Mouse (Mus musculus) R1 (cell line): ENCODE results near the gene Jund.

Source experiments
- DNase-seq: peaks from one replicate; pipeline ENCODE4 v3.0.0-alpha.2; 2018; ENCODE audit warnings: low read depth, low spot score

Gene Jund

DNA sequence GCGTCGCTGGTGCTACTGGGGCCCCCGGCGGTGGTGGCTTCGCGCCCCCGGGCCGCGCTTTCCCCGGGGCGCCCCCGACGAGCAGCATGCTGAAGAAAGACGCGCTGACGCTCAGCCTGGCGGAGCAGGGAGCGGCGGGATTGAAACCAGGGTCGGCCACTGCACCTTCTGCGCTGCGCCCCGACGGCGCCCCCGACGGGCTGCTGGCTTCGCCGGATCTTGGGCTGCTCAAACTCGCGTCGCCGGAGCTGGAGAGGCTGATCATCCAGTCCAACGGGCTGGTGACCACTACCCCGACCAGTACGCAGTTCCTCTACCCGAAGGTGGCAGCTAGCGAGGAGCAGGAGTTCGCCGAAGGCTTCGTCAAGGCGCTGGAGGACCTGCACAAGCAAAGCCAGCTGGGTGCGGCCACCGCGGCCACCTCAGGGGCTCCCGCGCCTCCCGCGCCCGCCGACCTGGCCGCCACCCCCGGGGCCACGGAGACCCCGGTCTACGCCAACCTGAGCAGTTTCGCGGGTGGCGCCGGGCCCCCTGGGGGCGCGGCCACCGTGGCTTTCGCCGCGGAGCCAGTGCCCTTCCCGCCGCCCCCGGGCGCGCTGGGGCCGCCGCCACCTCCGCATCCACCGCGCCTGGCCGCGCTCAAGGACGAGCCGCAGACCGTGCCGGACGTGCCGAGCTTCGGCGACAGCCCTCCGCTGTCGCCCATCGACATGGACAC, 526 bp downstream of the Jund start:
- DNase-seq = peak; percentile 52

GRCm38 (mm10) chr8:70699834-70700554, 1.2 kb downstream of the Jund start:
- peak; percentile 71 for DNase-seq

GRCm38 (mm10) chr8:70700555-70700922, 1.8 kb downstream of the Jund start:
- DNase-seq = peak; percentile 91

GRCm38 (mm10) chr8:70701048-70701981, 2.6 kb downstream of the Jund start:
- DNase-seq = no peak

DNA sequence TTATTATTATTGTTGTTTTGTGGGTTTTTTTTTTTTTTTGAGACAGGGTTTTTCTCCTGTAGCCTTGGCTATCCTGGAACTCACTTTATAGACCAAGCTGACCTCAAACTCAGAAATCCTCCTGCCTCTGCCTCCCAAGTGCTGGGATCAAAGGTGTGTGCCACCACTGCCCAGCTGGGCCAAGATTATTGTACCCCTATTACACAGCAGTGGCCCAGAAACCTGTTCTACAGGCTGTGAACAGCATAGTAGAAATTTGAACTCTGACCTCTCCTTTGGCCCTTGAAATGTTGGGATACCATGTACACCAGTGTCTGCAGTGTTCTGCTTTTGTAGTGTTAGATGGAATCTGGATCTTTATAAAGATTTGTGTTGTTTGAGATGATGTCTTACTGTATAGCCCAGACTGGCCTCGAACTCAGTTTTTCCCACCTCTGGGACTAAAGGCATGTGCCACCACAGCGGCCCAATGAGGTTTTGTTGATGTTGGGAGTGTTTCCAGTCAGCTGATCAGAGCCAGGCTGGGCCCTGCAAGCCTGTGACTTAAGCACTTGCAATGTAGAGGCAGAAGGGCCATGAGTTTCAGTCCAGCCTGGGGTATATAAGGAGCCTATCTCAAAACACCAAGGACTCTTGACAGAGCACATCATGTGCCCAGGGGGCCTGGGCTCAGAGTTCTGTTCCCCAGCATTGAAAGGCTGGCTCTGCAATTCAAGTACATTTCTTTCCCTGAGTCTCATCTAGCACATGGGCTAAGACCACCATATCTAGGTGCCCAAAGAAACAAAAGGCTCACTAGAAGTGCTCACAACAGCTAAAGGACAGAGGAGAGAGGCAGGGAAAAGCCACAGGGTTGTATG, 3.5 kb downstream of the Jund start:
- DNase-seq = no peak

- no peak for DNase-seq
Observed at GRCm38 (mm10) chr8:70702842-70703182, 4.1 kb downstream of the Jund start.

DNA sequence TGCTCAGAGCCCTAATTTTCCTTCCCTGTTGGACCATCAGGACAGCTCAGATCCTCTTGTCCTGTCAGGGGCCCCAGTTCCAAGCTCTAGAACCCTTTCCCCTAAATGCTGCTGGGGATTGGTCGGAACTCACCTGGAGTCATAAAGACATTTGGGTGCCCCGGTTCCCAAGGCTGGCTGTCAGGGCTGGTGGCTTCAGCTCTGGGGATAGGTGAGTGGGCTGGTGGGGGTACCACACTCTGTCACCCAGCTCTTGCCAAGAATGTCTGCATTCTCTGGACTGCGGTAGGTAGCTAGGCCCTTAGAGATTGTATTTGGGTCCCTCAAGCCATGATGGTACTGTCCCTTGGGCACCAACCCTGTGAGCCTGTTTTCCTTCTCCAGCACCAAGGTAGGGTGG, 4.5 kb downstream of the Jund start, which contains the start of gene Iqcn:
Iqcn (plus strand) TSS at position 171 of the 400 bp plus-strand sequence.
- no peak for DNase-seq

GRCm38 (mm10) chr8:70708281-70708680, 9.5 kb downstream of the Jund start:
- no peak for DNase-seq

GRCm38 (mm10) chr8:70709794-70710193, 11.0 kb downstream of the Jund start:
- no peak for DNase-seq

GRCm38 (mm10) chr8:70710296-70710695, 11.5 kb downstream of the Jund start:
- DNase-seq = no peak

- no peak for DNase-seq
Observed at GRCm38 (mm10) chr8:70711041-70711440, 12.3 kb downstream of the Jund start.

- DNase-seq = no peak
Observed at GRCm38 (mm10) chr8:70713991-70714390, 15.2 kb downstream of the Jund start.

GRCm38 (mm10) chr8:70715086-70715485, 16.3 kb downstream of the Jund start:
- no peak for DNase-seq

DNA sequence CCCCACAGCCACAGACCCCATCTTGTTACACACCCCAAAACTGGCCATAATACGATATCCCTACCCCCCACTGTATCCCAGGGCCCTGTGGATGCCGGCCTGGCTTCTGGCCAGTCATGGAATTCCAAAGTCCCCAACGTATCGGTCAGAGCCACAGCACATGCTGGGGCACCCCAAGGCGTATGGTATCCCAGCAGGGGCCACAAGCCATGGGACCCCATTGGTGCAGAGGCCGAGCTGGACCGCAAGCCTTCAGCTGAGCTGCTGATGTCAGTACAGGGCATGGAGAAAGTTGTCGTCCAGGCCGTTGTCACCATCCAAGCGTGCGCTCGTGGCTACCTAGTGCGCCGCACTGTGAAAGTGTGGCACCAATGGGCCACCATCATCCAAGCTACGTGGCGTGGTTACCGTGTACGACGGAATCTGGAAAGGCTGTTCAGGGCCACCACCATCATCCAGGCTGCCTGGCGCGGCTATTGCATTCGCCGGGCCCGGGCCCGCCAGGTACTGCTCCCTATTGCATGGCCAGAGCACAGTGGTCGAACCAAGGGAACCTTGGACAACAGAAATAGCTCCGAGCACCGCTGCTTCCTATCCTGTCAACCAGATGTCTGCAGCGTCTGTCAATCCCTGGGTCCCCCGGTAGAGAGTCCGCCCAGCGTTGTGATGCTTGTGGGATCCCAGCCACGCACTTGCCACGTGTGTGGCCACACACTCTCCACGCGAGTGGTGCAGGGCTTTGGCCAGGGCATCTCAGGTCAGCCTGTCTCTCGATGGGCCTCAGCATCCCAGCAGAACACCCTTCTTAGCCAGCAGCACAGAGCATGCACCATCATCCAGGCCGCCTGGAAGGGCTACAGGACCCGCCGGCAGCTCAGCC, 18.0 kb downstream of the Jund start:
- no peak for DNase-seq

- DNase-seq = peak; percentile 78
Observed at GRCm38 (mm10) chr8:70718297-70718696, 19.5 kb downstream of the Jund start, which contains the start of gene Gm3336. Gene Gm3336 (plus strand): TSS chr8:70718543.

- no peak for DNase-seq
Observed at GRCm38 (mm10) chr8:70719796-70720270, 21.1 kb downstream of the Jund start.

DNA sequence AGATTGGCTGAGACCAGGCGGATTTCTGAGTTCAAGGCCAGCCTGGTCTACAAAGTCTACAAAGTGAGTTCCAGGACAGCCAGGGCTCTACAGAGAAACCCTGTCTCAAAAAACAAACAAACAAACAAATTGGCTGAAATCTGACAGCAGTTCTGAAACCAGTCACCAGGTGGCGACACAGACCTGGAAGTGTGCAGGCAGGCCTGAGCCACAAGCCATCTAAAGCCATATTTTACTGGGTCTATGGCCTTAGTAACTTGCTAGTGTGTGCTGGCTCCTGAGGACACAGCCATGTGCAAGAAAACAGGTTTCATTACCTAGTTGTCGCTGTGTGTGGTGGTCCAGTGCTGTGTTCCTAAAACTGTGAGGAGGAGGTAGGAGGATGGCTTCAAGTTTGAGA, 22.0 kb downstream of the Jund start:
- DNase-seq = peak; percentile 69

- DNase-seq = no peak
Observed at GRCm38 (mm10) chr8:70721601-70722000, 22.9 kb downstream of the Jund start.

DNA sequence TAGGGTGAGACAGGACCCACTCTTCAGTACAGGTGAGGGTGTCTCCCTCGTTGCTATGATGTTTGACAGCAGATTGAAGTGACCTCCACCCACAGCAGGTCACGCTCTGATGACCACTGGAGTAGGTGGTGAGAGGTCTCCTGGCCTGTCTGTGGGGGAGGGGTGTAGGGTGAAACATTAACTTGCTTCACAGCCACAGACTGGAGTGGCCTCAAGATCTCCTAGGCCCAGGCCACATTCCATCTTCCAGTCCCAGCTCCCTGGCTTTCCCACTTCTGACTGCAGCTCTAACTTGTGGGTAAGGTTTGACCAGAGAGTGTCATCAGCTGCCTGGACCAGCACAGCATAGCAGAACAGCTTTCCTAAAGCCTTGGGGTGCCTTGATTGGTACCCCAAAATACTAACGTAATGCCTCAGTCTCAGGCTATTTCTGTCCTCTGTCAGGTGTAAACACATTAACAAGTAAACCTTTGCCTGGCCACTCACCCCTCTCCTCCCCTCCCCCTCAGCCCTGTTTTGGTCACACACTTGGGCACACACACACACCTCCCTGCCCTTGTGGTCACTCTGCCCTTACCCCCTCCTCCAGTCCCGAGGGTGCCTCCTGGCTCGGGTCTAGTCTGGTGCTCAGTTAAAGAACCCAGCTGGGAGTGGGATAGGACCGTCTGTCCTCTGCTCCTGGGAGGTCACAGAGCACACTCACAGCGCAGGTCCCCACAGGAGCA, 24.9 kb downstream of the Jund start, which contains the start of gene Pde4c:
Pde4c (plus strand) TSS at position 235 of the 725 bp plus-strand sequence.
- no peak for DNase-seq
